Mouse (Mus musculus) embryonic fibroblast, embryonic 13.5 days (primary cell): Measurements from ENCODE around the gene Ggta1.

Source experiments
- CTCF ChIP-seq: IDR thresholded peaks from 2 replicates; pipeline ENCODE4 v1.5.1; 2011; ENCODE audit warnings: mild to moderate bottlenecking, control low read depth, low read length, moderate library complexity, borderline replicate concordance; ENCODE audit not compliant: insufficient read depth
- POLR2A ChIP-seq: IDR thresholded peaks from 2 replicates; pipeline ENCODE4 v1.6.1; 2011; ENCODE audit warnings: low read depth, mild to moderate bottlenecking, control low read depth, low read length, moderate library complexity

- TF ChIP-seq CTCF (no peak), POLR2A (no peak)
Observed at GRCm38 (mm10) chr2:35432011-35432410, 31.0 kb downstream of the Ggta1 start.
